Mouse (Mus musculus): ENCODE results near the gene Asb6.

- TF ChIP-seq CTCF (IDR thresholded peaks at IDR 0.05; ENCODE audit: borderline replicate concordance, control insufficient read depth, extremely low read depth, insufficient read depth, low read length, poor library complexity) (no peak), POLR2A (IDR thresholded peaks at IDR 0.05; ENCODE audit: control insufficient read depth, extremely low read depth, insufficient read depth, low read length, poor library complexity) (no peak)
Observed at GRCm38 (mm10) chr2:30874445-30874844, 44.3 kb upstream of the Asb6 start.

All from thymus, adult 2 months (tissue).